Mouse (Mus musculus) small intestine, adult 2 months (tissue): ENCODE data around the gene Xlr5b.
"Not testable (repeated sequence)": the region's sequence is repeated elsewhere in the genome, so short reads cannot be mapped to it uniquely, and the experiment has no call there.

Experiments used
- CTCF ChIP-seq: fragments of 200-500 bp; IDR thresholded peaks from 2 replicates; pipeline ENCODE4 v1.5.1; 2012; ENCODE audit warnings: low read depth, mild to moderate bottlenecking, control low read depth, inconsistent platforms, low read length, moderate library complexity, mixed read lengths; ENCODE audit not compliant: insufficient replicate concordance, insufficient read length; ENCODE audit errors: extremely low read depth
- POLR2A ChIP-seq: fragments of 200-500 bp; IDR thresholded peaks from 2 replicates; pipeline ENCODE4 v1.6.1; 2012; ENCODE audit warnings: low read depth, mild to moderate bottlenecking, control low read depth, inconsistent platforms, low read length, moderate library complexity

- TF ChIP-seq CTCF, POLR2A: not testable (repeated sequence)
Measured at GRCm38 (mm10) chrX:73149350-73149749, 754 bp downstream of the Xlr5b start, which contains the start of gene DXBay18.
